Mouse (Mus musculus) cerebellum, adult (tissue): ENCODE data around the gene Sntg2.

ENCODE experiments used
- ATAC-seq: cut with Nextera tagmentation; 2 replicates; pipeline ENCODE4 v1.9.2; 2017; ENCODE audit warnings: mild to moderate bottlenecking, moderate library complexity, mixed read lengths; ENCODE audit not compliant: insufficient number of reproducible peaks, low FRiP score, low TSS enrichment

The Sntg2 gene

GRCm38 (mm10) chr12:30286888-30287573 lies 86.1 kb downstream of the Sntg2 start:
- no peak for ATAC-seq

DNA sequence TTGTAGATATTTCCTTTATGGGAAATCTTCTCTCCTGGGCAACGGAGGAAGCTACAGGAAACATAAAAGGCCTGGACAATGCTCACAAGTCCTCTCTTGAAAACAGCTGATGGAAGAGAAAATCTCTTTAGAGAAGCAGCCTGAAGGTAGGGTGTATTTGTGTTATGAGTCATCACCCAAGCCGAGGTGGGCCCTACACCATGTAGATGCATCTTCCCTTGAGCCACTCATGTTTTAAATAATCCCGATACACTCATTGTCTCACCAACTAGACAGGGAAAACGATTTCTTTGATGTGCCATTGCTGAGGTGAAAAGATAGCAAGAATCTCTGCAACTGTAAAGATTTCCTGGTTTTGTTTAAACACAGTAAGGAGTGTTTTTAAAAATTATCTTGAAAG lies 89.4 kb downstream of the Sntg2 start:
- ATAC-seq, result no peak

- no peak for ATAC-seq
Measured at GRCm38 (mm10) chr12:30272242-30272985, 100.8 kb downstream of the Sntg2 start.

DNA sequence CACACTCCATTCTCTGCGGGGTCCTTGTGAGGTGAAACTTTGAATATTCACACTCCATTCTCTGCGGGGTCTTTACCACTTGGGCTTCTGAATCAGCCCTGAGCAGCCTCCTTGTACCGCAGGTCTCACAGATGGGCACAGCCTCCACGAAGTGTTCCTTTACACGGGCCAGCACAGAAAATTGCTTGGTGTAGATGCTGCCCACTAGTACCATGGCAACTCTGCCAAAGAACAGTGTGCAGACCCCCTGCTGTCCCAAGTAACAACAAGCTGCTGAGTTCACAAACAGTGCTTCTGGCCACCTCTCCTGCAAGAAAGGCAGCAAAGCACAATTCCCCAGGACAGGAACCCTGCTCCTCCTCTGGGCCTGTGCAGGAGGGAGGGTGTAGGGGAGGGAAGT lies 109.0 kb downstream of the Sntg2 start:
- ATAC-seq, result no peak

DNA sequence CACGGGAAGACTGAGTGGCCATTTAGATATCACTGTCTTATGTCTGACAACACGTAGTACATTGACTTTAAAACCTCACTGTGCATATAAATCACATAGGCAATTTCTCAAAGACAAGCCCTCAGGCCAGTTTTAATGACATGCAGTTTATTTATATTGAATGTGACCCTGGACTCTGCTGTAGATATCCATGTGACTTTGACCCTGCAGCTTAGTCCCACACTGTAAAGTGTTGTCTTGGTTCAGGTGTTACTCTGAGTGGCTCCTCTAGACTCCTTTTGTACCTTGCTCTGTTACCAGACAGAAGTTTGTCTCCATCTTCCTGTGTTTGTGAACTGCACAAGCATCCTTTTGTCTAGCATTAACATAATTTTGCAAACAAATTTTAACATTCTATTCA lies 112.0 kb downstream of the Sntg2 start:
- ATAC-seq, result no peak

DNA sequence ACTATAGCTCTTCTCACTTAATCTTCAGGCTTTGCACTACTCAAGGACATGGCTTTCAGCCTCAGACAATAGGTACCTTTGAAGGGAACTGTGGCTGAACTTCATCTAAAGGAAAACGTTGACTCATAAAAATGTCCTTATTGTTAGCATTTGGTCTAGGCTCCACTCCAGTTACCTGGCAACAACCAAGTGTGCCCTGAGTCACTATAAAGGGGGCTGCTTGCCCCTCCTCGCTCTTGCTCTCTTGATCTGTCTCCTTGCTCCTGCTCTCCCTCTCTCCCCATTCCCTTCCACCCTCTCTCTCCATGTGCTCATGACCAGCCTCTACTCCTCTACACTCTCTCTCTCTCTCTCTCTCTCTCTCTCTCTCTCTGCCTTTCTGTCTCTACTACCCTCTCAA lies 114.5 kb downstream of the Sntg2 start:
- ATAC-seq, result no peak

- peak; percentile 50; the same call in 1 of the 2 replicates for ATAC-seq
Measured at GRCm38 (mm10) chr12:30257664-30258063, 115.5 kb downstream of the Sntg2 start.

GRCm38 (mm10) chr12:30256207-30256606 lies 117.0 kb downstream of the Sntg2 start:
- ATAC-seq, result no peak

GRCm38 (mm10) chr12:30254581-30254980 lies 118.6 kb downstream of the Sntg2 start:
- ATAC-seq, result no peak

GRCm38 (mm10) chr12:30252381-30252780 lies 120.8 kb downstream of the Sntg2 start:
- no peak for ATAC-seq

DNA sequence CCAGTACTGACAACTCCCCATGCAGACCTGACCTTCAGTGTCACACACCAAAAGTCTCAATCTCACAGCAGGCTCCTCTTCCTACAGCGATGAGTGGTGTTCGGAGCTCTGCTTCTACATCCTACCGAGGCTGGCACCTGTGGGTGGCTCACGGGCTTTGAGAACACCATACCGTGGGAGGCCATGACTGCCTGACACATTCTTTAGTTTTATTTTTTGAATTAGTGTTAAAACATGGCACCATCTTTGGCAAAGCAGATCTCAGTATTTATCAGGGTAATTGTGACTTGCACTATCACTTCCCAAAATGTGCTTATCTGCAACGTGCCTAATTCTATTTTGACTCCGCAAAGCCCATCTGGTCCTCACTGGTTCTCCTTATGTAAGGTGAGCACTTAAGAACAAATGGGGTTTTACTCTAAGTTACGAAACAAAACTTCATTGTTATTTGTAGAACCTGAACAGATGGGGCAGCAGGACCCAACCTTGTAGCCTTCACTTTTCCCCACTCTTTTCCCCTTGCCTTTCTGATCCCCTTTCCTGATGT lies 121.8 kb downstream of the Sntg2 start:
- no peak for ATAC-seq

- ATAC-seq, result no peak
Measured at GRCm38 (mm10) chr12:30249068-30249467, 124.1 kb downstream of the Sntg2 start.

GRCm38 (mm10) chr12:30246286-30246945 lies 126.8 kb downstream of the Sntg2 start:
- ATAC-seq, result peak; percentile 56

GRCm38 (mm10) chr12:30244194-30244593 lies 129.0 kb downstream of the Sntg2 start:
- ATAC-seq, result no peak

GRCm38 (mm10) chr12:30240891-30241290 lies 132.3 kb downstream of the Sntg2 start:
- ATAC-seq, result no peak

DNA sequence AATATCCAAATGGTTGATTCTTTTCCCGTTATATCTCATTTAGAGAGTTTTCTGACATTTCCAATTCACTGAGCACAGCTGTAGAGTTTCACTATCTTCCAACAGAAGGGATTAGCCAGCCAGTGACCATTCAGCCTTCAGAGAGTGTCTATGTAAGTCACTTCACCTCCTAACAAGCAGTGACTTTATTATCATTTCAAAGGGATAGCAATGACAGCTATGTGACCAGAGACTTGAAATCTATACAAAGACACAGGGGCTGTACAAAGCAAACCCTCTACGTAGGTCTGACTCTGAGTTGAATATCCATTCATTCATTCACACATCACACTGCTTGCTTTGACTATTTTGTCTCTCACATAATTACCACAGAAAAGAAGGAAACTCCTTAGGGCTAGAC lies 138.2 kb downstream of the Sntg2 start:
- ATAC-seq, result no peak

DNA sequence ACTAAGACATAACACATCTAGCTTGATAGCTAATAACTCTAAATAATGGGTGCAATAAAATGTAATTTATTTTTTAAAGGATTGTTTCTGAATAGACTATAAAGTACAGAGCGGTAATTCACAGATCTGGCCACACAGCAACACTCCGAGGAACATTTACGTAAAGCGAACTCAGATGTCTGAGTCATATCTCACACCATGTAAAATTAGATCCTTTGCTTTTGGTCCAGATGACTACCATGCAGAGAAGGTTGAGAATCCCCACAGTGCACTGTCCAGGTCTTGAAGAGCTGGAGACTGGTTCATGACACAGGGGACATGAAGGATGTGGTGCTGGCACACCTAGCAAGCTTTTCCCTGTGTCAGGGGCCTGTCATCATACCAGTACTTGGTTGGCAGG lies 145.2 kb downstream of the Sntg2 start:
- ATAC-seq, result no peak

GRCm38 (mm10) chr12:30226247-30226646 lies 146.9 kb downstream of the Sntg2 start:
- no peak for ATAC-seq

- no peak for ATAC-seq
Measured at GRCm38 (mm10) chr12:30216762-30217441, 156.3 kb downstream of the Sntg2 start.

DNA sequence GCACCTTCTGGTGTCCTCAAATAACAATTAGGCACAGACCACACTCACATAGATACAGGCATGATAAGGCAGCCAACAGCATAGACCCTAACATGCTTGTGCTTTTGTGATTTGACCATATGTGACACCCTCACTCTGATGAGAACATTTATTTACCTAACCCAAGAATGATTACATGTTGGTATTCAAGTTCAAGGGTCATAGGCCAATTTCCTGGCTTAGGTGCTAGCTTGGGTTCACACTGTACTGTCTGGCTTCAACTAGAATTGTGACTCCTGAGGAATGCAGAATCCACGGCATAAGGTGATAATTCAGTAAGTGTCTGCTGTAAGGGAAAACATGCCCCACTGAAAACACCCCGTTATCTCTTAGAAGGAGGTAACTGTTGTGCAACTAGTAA lies 158.4 kb downstream of the Sntg2 start:
- no peak for ATAC-seq

- ATAC-seq, result no peak
Measured at GRCm38 (mm10) chr12:30210388-30210787, 162.8 kb downstream of the Sntg2 start.
